Mouse (Mus musculus) heart, postnatal 25 days (tissue): ENCODE data around the gene Gcnt2. TPM values are rescaled to one million over a fixed set of nuclear protein-coding genes. Genes with fewer than 3 reads are reported as not detected.

Source experiments
- DNase-seq: peaks from one replicate; pipeline ENCODE4 v3.0.0; 2022; ENCODE audit warnings: low spot score
- intact Hi-C: fragments of 180-260 bp; cut with DNase I; formaldehyde crosslinking; loops from one replicate; pipeline ENCODE4 v1.15.1; 2025
- total RNA-seq, 2 experiments: library from RNA; stranded (reverse); gene quantifications; 2 replicates each; pipeline ENCODE4 v1.2.3; 2021

The Gcnt2 gene
- 10 to 100 TPM in 1 of 2 experiments, 1 to 10 TPM in 1; 8.3 to 11.2 TPM for total RNA-seq

DNA sequence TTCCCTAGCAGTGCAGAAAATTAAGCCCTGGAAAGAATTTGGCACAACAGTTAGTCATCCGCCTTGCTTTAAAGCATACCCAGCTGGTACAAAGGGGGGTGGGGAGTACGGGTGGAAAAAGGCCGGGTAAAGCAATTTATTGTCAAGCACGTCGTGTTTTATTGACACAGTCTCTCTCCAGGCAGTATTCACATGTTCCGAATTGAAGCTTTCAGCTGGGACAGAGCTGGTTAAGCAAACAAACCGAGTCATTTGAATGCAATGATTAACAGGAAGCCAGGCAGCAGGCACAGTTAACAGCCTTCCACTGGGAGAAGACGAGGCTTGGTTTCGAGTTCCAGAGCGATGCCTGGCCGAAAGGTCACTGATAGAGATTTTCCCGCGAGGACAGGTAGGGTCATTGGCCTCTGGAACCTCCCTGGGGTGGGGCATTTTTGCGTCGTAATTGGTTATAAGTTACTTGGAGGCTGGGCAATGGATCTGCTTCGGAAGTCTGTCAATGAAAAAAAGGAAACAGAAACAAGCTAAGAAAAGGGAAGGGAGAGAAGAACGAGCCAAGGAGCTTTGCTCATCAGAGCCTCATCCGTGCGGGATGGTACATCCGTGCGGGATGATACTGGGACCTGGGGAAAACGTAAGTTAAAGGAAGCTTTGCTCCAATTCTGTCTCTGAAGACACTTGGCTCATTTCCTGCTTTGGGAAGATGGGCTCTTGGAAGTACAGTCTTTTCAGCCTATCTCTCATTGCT, at the start of gene Gcnt2:
Gcnt2 (plus strand) TSS at position 103 of the 748 bp plus-strand sequence.
- DNase-seq = no peak
- intact Hi-C loops = loop anchor here (5.0 kb wide), 1 partner anchor 32 kb away; no protein-coding TSS in a partner anchor

DNA sequence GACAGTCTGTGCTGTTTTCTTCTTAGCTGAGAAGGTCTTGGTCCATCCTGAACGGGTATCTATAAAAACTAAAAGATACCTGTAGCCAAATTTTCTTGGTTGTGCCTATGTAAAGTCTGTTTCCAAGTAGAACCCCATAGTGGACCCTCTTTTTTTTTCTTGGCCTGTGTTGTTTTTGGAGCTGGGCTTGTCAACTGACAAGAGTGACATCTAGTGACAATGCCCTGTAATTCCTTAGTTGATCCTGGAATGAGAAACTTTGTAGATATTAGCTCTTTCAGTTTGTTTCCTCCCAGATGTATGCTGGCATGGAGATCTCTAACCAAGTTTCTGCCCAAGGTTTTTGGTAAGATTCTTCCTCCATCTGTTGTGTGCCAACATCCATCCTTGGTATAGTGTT, 38.9 kb upstream of the Gcnt2 start:
- intact Hi-C loops = loop anchor here (2.0 kb wide), 1 partner anchor 36 kb away; no protein-coding TSS in a partner anchor
- no peak for DNase-seq

DNA sequence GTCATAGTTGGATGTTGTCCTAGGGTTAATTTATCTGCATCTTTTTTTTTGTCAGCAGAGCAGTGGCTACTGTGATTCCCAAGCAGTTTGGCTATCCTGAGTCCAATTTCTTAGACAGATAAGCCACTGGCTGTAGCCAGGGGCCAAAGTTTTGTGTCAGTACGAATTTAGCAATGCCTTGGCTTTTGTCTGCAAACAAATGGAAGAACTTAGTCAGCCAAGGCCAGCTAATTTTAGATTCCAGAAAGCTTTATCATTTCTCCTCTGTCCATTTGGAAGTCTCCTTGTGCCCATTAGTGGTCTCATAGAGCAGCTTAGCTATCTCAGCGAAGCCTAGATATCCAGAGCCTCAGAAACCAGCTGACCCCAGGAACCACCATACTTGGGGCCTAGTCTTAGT, 37.6 kb upstream of the Gcnt2 start:
- intact Hi-C loops = loop anchor here (2.0 kb wide), 1 partner anchor 37 kb away; no protein-coding TSS in a partner anchor
- no peak for DNase-seq

DNA sequence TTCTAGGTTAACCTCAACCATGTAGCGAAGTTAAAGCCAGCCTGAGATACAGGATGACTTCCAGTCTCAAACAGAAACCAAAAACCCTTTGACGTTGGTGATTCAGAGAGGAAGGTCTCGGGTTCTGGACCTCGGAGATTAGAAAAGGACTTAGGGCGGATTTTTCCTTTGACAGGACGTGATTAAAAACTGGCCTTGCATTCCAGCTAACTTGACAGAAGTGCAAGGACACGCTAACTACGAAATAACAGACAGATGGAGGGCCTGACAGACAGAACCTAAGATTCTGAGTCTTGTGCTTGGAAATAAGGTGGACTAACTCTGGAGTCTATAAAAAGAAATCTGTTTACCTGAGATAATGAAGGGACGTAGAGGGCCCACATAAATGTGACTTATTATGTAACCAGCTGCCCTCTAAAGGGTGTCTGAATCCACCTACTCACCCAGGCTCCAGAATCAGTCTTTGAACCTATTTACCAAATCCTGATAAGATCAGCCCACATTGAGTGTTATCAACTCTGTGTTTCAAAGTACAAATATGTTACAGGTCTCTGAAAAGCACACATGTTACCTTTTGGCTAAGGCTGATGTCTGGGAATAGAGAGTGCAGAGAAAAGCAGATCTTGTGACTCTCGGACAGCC, 18.3 kb upstream of the Gcnt2 start:
- no peak for DNase-seq
- intact Hi-C loops = loop anchor here (5.0 kb wide), 2 partner anchors 206 to 396 kb away; no protein-coding TSS in a partner anchor

DNA sequence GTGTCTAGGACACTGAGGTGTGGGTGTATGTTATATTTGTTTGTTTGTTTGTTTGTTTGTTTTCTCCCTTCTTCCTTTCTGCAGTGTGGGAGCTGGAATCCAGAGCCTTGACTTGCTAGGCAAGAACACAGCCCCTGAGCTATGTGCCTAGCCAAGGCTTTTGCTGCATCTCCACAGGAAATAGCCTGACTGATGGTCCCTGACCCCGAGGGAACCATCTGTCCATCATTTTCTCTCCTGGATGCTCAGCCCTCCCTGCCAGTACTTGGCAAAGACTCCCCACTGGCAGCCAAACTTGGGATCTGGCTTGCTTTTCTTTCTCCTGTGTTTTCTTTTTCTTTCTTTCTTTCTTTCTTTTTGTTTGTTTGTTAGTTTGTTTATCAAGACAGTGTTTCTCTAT, 17.4 kb upstream of the Gcnt2 start:
- intact Hi-C loops = loop anchor here (5.0 kb wide), 2 partner anchors 205 to 395 kb away; no protein-coding TSS in a partner anchor
- no peak for DNase-seq

DNA sequence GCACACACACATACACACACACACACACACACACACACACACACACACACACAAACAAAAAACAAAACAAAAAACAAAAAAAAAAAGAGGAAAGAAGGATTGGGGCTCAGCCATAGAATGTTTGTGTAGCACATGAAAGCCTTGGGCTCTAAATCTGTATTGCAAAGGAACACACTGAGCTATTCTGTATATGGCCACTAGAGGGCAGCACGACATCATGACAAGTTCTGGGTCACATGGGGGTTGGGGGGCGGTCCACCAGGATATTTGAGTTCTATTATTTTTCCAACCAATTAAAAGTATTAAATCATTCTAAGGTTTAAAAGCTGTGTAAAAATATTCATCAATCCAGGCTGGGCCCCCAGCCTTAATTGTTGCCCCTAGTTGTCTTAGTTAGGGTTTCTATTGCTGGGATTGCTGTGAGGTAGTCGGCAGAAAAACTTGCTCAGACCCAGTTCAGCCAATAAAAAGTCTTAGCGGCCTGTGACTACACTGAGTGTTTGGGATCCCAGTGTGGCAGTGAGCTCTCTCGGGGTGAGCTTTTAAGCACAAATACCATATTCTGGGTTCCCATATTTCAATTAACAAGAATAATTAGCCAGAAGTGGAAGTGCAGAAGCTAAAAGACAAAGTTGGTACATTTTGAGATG, 16.0 kb upstream of the Gcnt2 start:
- intact Hi-C loops = loop anchor here (2.0 to 5.0 kb wide), 3 partner anchors 133 to 394 kb away; no protein-coding TSS in a partner anchor
- no peak for DNase-seq

DNA sequence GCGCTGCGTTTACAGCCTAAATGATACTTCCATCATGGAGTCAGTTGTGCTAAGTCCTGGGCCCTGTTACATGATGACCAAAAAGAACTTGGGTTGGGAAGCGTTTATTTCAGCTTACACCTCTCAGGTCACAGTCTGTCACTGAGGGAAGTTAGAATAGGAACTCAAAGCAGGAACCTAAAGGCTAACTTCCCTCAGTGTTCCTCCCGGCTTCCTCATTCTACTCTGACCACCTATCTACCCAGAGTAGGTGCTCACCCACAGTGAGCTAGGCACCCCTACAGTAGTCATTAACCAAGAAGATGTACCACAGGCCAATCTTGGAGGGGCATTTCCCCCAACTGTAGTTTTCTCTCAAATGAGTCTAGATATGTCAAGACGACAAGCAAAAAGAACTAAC, 15.4 kb upstream of the Gcnt2 start:
- no peak for DNase-seq
- intact Hi-C loops = loop anchor here (2.0 to 5.0 kb wide), 3 partner anchors 133 to 393 kb away; no protein-coding TSS in a partner anchor

DNA sequence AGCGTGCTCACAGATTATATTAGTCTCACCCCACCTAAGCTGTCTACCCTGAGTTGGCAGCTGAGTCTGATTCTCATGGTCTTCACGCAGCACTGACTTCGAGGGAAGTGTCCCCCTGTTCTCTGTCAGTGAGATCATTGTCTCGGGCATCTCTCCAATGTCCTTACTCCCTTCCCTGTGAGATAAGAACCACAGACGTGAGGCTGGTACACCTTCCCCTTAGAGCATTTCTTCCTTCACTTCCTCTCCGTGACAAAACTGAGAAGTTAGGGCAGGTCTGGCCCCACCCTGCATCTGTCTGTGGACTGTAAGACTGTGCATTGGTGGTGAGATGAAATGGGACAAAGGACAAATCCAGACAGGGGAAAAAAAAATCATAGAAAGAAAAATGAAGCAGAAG, 13.6 kb upstream of the Gcnt2 start:
- DNase-seq = no peak
- intact Hi-C loops = loop anchor here (2.0 to 5.0 kb wide), 2 partner anchors 71 to 131 kb away; no protein-coding TSS in a partner anchor

DNA sequence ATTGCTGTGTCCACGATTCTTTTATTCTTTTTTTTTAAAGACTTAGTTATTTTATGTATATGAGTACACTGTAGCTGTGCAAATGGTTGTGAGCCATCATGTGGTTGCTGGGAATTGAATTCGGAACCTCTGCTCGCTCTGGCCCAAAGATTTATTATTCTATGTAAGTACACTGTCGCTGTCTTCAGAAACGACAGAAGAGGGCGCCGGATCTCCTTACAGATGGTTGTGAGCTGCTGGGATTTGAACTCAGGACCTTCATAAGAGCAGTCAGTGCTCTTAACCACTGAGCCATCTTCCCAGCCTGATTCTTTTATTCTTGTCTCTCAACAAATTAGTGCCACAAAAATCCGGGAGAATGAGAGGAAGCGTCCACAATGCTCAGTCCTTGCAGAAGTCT, 13.2 kb upstream of the Gcnt2 start:
- intact Hi-C loops = loop anchor here (5.0 kb wide), 1 partner anchor 71 kb away; no protein-coding TSS in a partner anchor
- no peak for DNase-seq

DNA sequence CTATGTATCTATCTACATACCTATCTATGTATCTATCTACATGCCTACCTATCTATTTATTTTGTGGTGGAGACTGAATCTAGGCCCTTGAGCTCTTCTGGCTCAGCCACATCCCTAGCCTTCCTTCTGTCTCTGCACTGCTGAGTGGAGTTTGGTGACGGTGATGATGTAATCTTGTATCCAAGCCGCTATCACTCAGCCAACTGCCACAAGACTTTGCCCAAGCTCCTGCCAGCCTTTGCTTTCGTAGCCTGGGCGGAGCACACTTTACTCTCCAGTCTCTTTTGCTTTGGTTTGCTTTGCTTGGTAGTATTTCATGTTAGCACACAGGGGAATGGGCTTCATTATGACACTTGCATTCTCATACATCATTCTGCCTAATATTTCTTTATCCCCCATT, 11.7 kb upstream of the Gcnt2 start:
- no peak for DNase-seq
- intact Hi-C loops = loop anchor here (5.0 kb wide), 1 partner anchor 69 kb away; no protein-coding TSS in a partner anchor

DNA sequence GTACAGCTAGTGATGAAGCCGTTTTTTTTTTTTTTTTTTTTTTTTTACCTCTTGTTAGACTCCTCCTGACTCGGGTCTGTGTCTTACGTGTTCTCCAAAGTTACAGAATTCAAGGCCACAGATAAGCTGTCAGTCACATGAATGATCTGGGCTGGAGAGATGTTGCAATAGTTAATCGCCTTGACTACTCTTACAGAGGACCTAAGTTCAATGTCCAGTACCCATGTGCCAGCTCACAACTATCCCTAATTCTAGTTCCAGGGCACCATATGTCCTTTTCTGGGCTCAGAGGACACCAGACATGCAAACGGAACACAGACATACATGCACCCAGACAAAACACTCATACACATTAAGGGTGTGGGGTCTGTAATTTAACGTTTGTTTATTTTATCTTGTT, 8.9 kb upstream of the Gcnt2 start:
- intact Hi-C loops = no loop called here
- DNase-seq = no peak

DNA sequence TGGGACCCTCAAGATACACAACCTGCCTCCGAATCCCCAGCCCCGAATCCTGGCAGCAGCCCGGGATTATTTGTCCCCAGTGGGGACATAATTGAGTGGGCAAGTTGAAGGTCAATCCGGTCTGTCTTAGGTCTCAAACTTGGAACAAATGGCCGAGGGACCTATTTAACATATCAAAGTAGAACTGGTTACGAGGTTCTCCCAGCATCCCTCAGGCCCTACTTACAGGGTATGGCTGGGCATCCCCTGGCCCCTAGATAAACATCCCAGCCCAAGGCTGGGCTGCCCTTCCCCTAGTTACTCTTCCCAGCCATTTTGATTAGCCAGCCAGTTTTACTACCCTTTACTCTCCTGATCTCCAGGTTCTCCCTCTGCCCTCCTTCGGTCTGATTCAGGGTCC, 8.3 kb upstream of the Gcnt2 start:
- no peak for DNase-seq
- intact Hi-C loops = no loop called here

DNA sequence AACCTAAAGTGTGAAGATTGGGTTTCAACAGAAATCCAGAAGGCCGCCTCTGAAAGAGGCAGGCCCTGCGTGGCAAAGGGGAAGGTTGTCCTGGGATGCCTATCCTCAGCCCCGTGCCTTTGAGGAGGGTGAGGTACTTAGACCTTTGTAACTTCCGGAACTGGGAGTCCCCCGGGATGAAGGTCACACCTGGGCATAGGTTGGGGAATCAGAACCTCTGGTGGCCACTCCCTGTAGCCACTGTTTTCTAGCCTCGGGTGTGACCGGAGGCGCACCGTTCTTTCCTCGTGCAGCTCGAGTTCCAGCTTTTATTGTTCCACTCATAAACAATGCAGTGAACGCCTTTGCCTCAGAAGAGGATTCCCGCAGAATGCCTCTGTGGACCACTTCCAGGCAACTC, 7.6 kb upstream of the Gcnt2 start:
- DNase-seq = no peak
- intact Hi-C loops = no loop called here

DNA sequence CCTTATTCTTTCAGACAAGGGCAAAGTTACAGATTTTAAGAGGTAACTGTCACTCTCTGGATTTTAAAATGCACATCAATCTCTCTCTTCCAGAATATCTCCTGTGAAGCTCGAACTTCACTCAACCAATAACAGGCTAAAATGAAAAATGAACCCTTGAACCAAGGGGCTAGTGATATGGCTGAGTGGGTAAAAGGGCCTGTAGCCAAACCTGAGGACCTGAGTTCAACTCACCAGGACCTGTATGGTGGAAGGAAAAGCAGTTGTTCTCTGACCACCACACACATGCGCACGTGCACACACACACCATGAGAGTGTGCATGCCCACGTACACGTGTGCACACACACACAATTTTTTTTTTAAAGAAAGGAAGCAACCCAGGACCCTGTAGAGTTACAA, 6.8 kb upstream of the Gcnt2 start:
- intact Hi-C loops = no loop called here

DNA sequence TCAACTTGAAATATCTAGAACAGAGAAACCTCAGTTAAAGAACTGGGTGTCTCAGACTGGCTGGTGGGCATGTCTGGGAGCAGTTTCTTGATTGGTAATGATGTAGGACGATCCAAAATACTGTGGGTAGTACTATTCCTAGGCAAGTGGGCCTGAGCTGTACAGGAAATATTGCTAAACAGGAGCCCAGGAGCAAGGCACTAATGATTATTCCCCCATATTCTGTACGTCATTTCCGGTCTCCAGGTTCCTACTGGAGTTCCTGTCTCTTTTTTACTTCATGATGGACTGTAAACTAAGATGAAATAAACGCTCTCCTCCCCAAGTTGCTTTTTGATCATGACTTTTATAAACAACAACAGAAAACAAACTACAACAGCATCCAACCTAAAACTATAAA, 5.7 kb upstream of the Gcnt2 start:
- DNase-seq = no peak
- intact Hi-C loops = no loop called here

More for the DNA sequence above, 6.8 kb upstream of the Gcnt2 start:
- no peak for DNase-seq

DNA sequence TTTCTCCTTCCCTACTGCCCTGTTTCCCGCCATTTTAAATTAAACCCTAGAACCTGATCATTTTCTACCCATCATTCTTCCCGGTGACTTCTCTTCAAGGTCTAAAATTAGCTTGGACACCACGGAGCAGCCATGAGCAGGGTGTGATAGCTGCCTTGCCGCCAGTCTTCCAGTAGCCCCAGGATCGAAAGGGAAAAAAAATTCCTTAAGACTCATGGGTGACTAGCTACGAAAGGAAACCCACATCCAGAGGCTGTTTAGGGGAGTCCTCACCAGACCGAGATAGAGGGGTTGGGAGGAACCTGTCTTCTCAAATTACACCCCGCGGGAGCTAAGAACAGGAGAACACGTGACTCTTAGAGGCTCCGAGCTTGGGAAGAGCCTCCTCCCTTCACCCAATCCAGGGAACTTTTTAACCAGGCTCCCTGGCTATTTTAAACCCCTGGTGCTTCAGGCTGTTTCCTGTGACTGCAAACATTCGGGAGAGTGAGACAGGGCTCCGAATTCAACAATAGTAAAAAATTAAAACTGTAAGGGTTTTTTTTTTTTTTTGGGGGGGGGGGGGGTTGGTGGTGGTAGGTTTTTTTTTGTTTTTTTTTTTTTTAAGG, 5.0 kb upstream of the Gcnt2 start:
- DNase-seq = peak; percentile 39
- intact Hi-C loops = loop anchor here (5.0 kb wide), 1 partner anchor 38 kb away; no protein-coding TSS in a partner anchor

DNA sequence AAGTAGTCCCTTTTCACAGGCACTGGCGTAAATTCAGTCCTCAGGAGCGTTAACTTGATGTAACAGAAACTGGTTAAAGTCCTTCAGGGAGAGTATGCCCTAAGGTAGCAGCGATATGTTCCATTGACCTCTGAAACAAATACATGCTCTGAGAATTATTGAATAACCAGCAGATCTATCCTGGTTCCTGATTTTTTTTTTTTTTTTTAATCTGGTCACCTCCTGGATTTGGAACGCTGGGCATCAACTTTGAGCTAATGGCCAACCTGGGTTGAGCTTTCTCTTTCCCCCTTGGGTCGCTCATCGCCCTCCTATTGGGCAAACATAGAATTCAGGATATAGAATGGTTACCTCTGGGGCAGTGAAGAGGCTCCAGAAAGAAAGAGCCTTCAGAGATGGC, 4.3 kb upstream of the Gcnt2 start:
- intact Hi-C loops = loop anchor here (5.0 kb wide), 1 partner anchor 37 kb away; no protein-coding TSS in a partner anchor
- no peak for DNase-seq

DNA sequence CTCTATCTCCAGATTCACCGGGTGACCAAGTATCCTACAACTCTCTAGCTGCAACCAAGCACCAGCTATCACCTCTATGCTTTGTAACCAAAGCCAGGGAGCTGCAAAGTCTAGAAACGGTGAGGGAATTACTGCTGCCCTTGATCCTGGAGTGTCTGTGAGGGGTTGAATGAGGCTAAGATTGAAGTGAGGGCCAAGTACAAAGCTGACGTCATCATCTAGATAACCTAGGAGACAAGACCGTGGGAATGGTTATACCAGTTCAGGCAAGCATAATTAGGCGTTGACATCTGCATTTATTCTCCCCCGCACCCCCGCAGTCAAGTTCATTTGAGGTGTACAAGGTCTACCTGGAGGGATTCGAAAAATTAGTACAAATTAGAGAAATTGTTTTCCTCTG, 2.8 kb upstream of the Gcnt2 start:
- intact Hi-C loops = loop anchor here (5.0 kb wide), 1 partner anchor 36 kb away; no protein-coding TSS in a partner anchor
- DNase-seq = no peak

DNA sequence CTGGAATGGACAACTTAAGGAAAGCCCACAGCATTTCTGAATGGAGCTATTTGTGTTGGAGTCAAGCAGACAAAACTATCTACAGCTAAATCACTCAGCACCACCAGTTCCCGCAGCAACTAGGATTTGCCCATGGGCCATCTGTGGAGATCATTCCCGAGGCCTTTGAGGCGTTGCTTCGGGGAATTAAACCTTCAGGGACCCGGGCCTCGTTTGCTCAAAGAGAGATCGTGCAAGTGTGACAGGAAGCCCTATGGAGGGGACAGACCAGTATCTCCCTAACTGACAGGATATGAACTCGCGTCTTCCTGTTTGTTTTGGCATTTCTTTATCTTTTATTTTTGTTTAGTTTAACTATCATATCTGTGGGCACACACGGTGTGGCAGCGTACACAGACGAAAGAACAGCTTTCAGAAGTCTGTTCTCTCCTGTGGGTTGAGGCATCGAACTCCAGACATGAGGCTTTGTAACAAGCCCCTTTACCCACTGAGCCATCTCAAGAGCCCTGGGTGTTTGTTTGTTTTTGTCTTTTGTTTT, 2.2 kb upstream of the Gcnt2 start:
- intact Hi-C loops = loop anchor here (5.0 kb wide), 1 partner anchor 35 kb away; no protein-coding TSS in a partner anchor

More for the DNA sequence above, 2.2 kb upstream of the Gcnt2 start:
- DNase-seq = no peak
